Mouse (Mus musculus) layer of hippocampus, adult 9-10 months (tissue): ENCODE results near the gene Daam1.

Experiments
- DNase-seq: peaks from one replicate; pipeline ENCODE4 v3.0.0; 2022; ENCODE audit warnings: low spot score

Gene Daam1

GRCm38 (mm10) chr12:71830607-71831257 lies at the start of gene Daam1:
Gene Daam1, plus strand, starts transcription at chr12:71831078.
- peak; percentile 97 for DNase-seq

GRCm38 (mm10) chr12:71781220-71781619 lies 49.7 kb upstream of the Daam1 start:
- DNase-seq, result no peak

- no peak for DNase-seq
These were observed 46.9 kb upstream of the Daam1 start for GRCm38 (mm10) chr12:71783970-71784369.

- no peak for DNase-seq
These were observed 46.1 kb upstream of the Daam1 start for GRCm38 (mm10) chr12:71784666-71785255.

DNA sequence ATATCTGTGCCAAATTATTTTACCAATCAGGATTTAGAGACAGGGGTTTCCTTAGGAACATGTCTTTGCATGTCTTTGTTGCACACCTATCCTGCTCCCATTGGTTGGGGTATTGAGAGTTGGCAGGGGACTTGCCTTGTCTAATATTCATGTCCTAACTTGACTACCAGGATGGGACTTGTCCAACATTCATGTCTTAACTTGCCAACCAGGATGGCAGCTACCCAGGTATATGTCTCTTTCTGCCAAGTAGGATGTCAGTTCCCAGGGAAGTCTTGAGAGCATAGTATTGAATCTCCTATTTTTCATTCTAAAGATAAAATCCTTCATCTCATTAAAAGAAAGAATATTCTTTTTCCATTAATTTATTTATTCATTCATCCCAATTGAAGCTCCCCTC lies 44.4 kb upstream of the Daam1 start:
- no peak for DNase-seq

DNA sequence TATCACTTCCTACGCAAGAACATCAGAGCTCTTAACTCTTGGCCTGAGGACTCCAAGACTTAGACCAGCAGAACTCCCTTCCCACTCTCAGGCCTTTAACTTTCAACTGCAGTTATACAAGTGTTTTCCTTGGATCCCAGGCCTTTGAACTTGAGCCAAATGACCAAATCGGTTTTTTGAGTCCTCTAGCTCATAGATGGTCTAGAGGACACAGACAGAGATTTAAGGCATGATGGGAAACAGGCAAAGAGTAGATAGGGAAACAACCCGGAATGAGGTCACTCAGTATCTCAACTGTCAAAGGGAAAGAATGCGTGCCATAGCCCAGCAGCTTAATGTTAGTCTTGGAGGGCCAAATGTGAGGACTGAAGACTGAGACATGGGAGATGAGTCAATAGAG lies 42.1 kb upstream of the Daam1 start:
- DNase-seq, result no peak

- DNase-seq, result no peak
These were observed 40.3 kb upstream of the Daam1 start for GRCm38 (mm10) chr12:71790581-71790980.

DNA sequence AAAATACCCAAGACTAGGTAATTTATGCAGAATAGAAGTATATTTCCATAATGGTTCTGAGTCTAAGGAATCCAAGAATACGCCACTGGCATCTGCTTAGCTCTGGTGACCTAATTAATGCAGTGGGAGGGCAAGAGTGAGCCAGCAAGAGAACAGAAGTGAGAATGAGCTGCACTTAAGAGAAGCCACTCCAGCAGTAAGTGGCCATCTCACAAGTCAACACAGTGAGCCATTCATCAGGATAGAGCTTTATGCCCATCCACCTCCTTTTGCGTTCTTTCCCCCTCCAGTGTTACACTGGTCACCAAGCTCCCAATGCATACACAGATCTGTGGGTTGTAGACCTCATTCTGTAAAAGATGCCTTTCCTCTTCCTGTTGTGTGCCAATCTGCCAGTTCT lies 37.8 kb upstream of the Daam1 start:
- DNase-seq, result no peak

- no peak for DNase-seq
These were observed 35.3 kb upstream of the Daam1 start for GRCm38 (mm10) chr12:71795626-71796025.

DNA sequence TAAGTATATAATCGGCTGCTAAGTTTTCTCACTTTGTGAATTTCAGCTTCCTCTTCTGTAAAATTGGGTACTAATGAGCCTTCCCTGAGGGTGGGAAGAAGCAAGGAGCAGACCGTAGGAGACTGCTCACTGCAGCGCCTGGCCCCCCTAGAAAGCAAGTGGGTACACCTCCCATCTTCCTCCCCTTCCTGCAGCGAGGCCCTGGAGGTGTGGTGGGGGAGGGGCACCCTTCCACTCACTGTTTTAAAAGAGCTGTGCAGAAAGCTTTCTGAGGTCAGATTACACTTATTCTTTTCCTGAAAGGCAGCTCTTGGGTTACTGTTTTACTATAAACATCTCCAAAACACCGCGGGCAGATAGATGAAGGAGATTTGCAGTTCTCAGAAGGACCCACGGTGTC lies 34.4 kb upstream of the Daam1 start:
- no peak for DNase-seq

- DNase-seq, result no peak
These were observed 23.6 kb upstream of the Daam1 start for GRCm38 (mm10) chr12:71807306-71807705.

DNA sequence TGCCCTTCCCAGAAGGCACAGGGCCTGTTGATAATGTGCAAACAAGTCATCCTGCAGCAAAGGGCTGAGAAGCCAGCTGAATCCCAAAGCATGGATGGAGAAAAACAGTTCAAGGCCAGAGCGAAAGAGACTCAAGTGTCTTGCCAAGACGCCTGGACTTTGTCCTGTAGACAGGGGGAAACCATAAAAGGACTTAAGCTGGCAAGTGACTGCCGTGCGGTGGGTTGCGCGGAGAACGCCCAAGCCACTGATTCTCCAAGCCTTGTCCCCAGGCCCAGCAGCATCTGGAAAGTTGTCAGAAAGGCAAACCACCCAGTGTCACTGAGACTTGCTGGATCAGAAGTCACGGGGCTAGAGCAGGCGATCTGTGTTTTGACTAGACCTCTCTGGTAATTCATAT lies 22.2 kb upstream of the Daam1 start:
- no peak for DNase-seq

GRCm38 (mm10) chr12:71809550-71809949 lies 21.3 kb upstream of the Daam1 start:
- DNase-seq, result no peak

GRCm38 (mm10) chr12:71812567-71812966 lies 18.3 kb upstream of the Daam1 start:
- DNase-seq, result no peak

DNA sequence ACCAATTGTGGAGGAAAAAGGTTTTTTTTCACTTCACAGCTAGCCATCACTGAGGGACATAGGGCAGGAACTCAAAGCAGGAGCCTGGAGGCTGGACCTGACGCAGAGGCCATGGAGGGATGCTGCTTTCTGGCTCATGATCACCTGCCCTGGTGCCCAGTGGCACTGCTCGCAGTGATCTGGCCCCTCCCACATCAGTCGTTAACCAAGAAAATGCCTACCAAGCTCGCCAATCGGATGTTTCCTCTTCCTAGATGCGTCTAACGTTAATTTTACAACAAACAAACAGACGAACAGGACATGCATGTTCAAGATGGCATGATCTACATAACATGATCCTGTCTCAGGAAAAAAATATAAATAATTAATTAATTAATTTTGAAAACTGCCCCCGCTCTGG lies 17.6 kb upstream of the Daam1 start:
- DNase-seq, result no peak

DNA sequence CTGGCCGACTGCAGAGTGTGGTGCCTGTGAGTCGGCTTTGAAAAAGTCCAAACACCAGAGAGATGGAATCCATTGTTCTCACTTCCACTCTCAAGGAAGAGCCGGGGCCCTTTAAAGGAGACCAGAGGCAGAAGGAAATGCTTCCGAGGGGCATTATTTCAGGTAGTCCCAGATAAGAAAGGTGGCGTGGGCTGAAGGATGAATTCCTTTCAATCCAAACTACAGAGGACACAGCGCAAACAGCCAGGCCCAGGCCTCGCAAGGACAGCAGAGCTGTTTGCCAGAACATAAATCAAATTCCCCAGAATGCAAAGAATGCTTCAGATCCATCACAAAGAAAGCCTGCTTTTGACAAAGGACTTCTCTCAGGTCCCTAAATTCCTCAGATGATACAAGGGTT lies 17.1 kb upstream of the Daam1 start:
- no peak for DNase-seq

DNA sequence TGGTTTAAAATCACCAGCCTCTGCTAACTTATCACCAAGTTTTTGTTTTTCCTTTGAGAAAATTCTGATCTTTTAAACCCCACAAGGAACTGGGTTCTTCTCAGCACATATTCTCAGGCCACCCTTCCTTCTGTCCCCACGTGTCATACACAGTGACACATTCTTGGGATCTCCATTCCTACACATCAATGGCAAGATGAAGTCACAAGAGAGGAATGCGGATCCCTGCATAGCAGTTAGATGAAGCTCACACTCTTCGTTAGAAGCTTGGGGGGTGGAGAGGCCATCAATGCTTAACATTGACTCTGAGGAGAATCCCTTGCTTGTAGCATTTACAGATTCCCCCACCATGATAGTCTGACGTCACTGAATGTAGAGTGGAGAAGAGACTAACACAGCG lies 10.8 kb upstream of the Daam1 start:
- DNase-seq, result no peak

DNA sequence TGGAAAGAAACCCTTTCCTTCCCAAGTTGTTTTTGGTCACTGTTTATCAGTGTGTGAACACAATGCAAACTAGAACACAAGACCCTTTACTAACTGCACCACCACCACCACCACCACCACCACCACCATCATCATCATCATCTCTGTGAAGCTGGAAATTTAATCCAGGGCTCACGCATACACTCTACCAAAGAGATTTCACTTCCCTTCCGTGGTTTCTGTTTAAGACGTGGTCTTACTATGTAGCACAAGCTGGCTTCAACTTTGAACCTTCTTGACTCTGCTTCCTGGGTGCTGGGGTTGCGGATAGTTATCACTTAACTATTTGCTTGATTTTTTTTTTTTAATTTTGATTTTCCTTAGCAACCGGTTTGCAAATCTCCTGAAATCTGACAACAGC lies 9.6 kb upstream of the Daam1 start:
- DNase-seq, result no peak

DNA sequence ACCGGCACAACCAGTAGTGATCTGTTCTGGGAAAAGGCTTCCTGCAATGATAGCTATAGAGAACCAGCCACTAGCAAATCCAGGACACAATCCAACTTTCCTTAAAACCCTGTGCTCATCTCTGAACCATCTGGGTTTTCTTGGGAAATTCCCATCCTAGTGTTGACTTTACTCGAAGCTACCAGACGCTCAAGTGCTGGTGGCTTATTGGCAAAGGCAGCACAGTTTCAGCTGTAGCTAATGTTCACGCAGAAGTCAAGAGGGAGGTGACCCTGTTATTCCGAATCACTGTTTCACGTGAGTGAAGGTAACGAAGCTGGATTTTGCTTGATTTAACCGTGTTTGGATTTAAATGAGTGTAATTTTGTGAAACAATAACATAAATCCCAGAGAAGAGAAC lies 9.1 kb upstream of the Daam1 start:
- no peak for DNase-seq

DNA sequence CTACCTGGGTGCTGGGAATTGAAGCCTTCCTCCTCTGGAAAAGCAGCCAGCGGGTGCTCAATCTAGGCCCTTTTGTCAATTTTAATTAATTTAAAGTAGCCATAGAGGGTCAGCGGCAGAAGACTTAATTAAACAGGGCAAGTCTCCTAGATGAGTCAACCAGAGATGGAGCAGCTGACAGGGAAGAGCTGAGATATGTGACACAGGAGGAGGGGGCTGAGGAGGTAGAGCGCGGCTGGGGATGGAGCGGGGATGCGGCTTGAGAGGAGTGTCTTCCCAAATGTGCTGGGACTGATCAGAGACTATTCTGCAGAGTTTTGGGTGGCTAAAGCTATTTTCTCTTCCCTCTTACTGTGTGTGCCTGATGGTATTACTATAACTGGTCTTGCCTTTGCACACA lies 6.0 kb upstream of the Daam1 start:
- no peak for DNase-seq

DNA sequence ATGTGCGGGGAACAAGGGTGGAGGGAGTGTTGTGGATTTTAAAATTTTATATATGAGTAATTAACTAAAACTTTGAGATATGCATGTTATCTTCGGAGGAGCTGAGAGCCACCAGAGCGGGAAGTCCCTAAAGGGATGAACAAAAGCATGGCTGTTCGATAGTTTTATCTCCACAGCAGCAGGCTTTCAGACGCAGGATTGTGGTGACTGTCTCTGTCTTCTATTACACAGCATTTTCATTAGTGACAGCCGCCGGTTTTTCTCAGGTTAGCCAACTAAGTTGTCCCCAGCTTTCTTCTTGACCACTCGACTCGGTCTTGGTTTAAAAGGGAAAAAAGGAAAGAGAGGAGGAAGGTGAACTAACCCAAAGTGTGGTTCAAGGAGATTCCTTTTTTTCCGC lies 739 bp upstream of the Daam1 start:
- no peak for DNase-seq

GRCm38 (mm10) chr12:71831258-71832087 lies 595 bp downstream of the Daam1 start:
- no peak for DNase-seq

GRCm38 (mm10) chr12:71832225-71832624 lies 1.3 kb downstream of the Daam1 start:
- no peak for DNase-seq
